Mouse (Mus musculus): ENCODE results near the gene Tacc2.
"Not testable (repeated sequence)": the region's sequence is repeated elsewhere in the genome, so short reads cannot be mapped to it uniquely, and the experiment has no call there.

Tacc2 gene

DNA sequence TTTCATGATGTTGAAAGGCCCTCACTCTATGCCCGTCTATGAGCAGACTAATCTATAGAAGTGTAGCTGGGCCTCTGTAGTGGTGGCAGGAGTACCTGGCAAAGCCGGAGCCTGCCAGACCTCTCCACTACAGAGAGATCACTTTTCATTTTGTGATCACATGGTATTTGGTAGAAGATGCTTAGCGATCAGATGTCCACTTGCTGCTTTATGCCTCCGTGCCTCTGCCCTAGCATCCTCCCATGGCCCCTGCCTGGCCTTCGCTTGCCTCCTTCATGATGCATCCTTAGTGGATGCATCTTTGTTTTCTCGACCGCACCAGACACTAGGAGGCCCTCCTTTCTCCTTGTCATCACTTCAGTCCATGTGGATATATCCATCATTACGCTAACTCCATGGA, 79.7 kb downstream of the Tacc2 start:
- DNase-seq = no peak

DNA sequence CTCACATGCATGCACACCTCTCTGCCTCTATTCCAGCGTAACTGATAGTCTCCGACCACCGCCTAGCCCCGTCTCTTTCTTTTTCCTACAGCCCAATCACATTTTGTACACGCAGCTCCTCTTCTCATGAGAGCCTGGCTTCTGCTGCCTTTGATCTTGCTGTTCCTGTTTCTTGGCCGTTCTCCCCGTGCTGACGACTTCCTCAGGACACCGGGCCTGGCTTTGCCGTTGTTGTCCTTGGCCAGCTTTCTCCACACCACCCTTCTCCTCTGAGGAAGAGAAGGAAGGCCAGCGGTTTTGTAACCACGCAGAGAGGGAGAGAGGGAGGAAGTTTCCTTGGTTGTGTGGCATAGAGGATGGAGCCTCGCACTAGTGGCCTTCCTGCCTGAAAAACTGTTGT, 80.5 kb downstream of the Tacc2 start:
- DNase-seq = no peak

DNA sequence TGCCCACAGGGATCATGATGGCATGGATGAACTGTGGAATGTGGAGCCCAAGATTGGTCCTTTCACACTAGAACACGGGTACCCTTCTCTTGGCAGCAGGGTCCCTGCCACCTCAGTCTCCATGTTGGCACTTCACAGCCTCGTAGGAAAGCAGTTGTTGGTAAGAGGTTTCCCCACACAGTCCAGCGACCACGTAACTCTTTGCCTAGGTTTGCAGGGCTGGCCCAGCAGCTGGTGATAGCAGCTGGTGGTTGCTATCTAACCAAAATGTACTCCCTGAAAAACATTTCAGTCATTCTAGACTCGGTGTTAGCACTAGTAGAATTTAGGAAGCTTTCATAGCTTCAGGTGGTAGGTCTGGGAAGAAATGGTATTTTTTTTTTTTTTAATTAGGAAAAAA, 81.9 kb downstream of the Tacc2 start:
- no peak for DNase-seq

DNA sequence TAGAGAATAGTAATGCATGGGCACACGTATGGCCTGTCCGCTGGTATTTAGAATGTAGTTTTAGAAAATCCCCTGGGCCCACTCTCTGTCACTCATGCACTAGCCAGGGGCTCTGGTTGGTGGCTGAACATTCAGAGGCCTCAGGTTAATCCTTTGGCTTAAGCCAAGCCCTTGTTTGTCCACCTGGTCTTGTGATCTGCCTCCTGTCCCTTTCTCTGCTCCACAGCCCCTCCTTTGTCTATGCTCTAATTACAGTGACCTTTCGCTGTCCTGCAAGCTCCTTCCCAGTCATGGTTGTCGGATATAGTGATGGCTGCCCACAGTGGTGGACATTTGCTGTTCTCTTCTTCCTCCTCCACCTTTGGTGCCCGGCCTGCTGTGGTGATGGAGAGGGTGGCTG, 85.0 kb downstream of the Tacc2 start:
- no peak for DNase-seq

DNA sequence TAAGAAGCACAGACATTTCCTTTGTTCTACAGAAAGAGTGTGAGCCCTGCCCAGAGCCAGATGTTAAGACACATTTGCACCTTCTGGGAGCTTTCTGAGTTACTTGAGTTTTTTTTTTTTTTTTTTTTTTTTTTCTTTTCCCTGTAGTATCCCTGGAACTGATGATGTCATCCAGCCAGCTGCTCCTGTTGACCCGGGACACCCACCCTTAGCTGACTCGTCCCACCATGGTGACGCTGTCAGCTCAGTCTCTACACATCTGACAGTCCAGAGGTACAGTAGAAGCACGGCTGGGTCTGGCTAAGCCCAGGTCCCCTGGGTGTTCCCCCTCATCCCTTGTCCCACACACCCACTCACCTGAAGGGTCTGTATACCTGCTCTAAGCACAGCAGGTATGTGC, 85.6 kb downstream of the Tacc2 start:
- DNase-seq = no peak

DNA sequence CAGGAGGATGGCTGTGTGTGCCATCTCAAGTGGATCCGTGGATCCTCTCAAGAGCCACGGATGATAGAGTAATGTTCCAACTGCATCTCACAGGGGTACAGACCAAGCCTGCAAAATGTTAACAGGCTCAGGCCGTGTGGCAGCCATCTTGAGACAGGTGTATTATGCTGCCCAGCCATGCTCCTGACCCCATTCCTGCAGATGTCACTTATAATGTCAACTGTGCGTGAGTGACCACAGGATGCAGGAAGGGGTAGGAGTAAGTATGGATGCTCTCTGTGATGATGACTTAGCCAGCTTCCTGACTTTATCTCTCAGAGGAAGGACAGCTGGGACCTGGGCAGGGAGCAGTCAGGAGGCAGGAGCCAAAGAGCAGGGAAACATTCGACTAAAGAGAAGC, 86.8 kb downstream of the Tacc2 start:
- DNase-seq = no peak

DNA sequence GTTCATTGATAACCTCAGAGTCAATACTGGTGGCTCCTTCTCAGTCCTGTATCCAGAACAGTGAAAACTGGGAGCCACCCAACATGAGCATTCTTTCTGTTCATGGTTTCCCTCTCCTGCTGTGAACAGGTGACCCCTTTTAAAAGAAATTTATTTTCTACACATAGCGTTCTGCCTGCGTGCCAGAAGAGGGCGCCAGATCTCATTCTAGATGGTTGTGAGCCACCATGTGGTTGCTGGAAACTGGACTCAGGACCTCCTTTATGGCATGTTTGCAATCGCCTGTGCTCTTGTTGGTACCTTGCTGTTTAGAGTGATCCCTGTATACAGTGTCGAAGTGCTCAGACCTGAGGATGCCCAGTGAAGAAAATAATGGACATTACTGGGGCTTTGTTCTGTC, 87.4 kb downstream of the Tacc2 start:
- no peak for DNase-seq

DNA sequence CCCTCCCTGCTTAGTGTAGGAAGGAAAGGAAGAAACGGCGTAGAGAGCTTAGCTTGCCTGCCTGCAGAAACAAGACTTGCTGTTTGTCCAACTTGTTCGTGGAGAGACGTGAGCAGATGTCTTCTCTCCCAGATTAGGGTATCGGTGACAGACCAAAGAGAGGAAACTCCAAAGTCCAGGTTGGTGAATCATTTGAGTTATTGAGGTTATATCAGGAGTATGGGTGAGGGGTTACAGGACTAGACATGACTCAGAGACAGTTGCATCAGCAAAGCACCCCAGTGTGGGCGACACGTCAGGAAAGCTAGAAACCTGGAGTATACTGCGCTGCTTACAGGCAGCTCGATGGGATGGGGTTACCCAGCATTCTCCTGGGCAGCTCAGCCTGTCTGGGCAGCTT, 88.1 kb downstream of the Tacc2 start:
- DNase-seq = no peak

DNA sequence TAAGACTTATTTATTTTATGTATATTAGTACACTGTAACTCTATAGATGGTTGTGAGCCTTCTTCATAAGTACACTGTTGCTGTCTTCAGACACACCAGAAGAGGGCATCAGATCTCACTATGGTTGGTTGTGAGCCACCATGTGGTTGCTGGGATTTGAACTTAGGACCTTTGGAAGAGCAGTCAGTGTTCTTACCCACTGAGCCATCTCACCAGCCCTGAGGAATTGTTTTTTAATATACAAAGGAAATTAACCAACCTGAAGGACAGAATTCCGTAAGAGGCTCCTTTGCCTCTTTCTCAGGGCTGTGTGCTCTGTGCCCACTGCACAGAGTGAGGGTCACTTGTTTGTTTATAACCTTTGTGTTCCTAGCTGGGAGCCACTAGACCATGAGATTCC, 90.8 kb downstream of the Tacc2 start:
- not testable (repeated sequence) for DNase-seq

DNA sequence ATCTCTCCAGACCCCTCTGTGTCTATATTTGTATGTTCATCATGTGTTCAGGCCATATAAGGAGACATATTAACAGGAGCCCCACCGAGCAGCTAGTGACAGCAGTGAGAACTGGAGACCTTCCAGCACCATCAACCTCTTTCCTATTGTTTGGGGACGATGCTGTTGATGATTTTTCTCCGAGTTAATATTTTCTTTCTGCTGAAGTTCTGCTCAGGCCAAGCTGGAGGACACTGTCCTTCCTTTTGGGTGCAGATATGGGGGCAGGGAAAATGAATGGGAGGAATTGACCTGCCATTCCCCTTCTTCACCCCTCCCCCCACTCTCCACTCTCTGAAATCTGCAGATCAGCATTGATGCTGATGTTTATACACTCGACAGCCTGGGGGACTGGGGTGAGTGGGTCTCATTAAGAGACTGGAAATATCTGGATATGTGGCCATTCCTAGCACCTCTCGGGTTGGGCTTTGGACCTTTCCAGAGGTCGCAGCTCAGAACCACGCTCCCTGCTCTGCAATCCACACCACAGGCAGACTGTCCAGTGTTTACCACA, 91.6 kb downstream of the Tacc2 start:
- DNase-seq = no peak

DNA sequence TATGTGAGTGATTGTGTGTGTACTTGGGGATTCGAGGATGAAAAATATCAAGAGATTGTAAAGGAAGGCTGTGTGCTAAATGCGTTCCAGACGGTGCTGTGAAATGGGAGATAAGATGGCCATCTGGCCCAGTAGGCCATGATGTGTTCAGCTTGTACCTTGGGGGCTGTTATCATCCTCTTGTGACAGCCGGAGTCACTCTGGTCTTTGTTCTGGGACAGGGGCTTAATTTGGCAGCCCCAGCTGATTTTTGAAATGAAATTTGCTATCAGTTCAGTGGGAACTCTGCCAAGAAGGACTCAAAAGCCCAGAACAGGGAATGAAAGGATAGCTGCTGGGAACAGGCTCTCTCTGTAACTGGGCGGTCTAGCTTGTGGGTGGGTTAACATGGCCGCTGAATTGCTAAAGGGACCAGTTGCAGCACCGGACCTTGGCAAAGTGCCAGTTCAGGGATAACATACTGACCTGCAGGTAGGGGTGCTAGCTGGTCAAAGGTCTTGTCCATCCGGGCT, 92.2 kb downstream of the Tacc2 start:
- DNase-seq = no peak

DNA sequence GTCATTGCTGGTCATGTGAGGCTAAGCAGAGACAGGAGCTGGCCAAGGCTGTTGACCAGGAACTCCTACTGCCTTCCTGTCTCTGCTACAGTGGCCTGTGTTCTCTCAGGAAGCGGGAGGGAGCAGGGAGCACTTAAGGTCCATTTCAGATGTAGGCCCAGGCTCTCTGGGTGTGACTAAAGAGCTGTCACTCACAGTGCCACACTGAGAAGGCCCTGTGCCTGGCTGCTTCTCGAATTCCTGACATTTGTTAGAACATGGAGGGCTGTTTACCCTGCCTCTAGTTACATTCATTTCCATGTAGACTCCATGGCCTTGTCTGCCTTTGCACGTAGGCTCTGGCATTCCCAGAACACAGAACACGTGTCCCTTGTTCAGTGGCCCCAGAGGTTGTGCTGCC, 93.1 kb downstream of the Tacc2 start:
- DNase-seq = no peak

DNA sequence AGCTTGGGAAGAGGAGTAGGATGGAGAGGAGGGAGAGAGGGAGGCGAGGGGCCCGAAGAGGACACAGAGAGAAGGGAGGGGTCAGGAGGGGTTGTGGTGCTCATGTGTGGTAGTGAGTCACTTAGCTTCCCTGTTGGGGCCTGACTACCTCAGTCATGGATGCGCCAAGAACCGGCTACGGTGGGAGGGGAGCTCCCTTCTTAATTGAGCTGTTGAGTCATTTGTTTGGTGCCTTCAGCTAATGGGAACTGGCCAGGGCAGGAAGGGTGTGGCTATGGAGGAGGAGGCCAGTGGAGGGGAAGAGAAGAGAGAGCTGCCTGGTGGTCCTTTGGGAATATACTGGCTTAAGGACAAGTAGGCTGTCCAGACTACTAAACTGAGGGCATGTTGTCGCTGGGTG, 94.1 kb downstream of the Tacc2 start:
- DNase-seq = no peak

DNA sequence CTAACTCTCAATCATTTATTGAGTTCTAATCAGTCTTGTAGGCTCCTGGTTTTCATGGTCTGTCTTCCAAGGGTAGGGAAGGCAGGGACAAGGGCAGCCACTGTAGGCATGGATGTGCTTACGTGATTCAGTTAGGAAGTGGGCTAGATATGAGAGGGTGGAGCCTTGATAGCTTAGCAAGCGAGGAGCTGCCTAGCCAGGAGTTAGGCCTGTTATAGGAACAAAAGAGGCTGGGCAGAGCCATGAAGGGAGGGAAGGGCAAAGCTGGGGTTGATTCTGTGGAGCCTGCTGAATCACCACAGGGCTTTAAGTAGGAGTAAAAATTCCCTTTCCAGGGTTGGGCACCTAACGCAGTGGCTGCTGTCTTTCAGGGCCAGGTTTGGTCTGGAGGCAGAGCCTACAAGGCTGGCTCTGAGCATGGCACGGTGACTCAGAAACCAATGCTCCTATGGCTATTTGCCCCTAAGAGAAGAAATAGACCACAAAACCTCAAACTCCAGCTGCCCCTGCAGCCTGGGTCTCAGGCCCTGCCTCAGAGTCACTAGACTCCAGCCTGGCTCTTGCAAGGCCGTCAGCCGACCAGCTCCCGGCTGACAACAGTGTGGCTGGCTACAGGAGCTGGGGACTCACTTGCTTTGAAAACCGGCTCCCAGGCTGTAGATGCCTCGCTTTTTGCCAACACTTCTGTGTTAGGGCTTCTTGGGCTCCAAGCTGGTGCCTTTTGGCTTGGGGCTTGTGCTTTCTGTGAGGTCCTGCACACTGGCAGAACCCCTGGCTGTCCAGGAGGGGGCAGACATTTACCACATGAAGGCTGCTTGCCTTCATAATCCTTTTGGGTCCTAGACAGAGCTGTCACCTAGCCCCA, 96.2 kb downstream of the Tacc2 start:
- DNase-seq = peak; percentile 45

DNA sequence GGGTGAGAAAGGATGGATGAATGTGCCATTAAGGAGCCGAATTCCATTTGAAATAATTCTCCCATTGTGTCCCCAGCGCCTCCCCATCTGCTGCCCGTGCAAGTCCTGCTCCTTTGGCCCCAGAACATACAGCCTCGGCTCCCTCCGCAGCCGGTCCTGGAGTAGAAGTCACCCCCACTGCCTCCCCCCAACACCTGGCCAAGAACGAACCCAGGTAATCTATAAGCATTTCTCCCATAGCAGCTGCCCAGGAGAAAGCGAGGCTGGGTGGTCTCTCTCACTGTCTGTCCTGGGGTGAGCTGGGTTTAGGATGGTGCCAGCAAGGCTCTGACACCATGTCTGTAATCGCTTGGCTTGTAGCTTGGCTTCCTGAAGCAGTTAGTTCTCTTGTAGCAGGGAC, 97.3 kb downstream of the Tacc2 start:
- DNase-seq = no peak

DNA sequence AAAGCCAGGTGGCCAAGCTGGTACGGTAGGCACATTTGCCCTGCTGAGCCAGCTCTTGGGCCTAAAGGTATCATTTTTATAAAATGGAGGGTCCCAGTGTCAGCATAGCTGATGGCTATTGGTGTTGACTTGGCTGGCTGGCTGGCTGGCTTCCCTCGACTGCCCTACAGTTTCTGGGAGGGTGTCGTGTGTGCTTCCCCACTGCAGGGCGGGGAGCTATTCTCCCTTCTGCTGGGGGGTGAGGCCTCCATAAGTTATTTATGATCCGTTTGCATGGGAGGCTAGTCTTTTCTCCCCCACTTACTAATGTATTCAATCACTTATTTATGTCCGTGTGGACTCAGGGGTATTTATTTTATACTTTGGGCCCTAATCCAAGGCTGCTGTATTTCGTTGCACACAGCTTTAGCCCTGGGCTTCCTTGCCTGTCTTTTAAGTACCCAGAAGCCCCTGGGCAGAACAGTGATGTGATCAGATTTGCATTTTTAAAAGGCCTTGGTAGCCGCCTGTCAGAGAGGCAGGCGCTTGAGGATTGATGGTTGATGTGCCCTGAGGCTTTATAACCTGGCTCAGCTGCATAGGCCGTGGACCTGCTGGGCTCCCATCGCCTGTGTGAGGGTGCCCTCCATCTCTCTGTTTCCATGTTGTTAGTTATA, 99.8 kb downstream of the Tacc2 start:
- no peak for DNase-seq

DNA sequence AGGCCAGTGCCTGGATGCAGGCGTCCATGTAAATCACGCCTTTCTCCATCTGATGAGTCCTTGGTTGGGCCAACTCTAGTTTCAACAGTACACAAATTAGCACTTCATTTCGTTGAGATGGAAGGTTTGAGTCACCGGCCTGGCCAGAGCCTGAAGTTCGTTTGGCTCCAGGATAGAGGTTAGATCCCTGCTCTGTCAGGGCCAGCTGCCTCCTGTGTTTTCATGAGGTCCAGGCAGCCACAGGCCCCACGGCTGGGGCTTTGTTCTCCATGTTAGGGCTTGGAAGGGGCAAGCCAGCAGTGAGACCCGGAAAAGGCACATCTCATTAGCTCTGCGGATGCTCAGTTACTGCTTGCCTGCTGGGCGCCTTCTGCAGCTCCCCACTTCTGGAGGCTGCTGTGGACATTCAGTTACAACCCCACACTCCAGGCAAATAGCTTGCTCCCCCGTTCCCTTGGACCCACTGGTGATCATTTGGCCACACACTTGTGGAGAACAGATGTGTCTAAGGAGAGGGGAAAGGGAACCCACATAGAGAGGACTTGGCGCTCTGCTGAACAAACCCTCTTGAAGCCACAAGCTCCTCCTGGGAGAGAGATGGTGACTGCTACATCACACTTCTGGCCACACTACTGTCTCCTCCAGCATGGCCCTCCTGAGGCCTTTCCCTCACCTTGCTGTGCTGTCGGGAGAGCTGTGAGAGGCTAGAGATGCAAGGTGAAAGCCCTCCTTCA, 100.5 kb downstream of the Tacc2 start:
- DNase-seq = no peak

DNA sequence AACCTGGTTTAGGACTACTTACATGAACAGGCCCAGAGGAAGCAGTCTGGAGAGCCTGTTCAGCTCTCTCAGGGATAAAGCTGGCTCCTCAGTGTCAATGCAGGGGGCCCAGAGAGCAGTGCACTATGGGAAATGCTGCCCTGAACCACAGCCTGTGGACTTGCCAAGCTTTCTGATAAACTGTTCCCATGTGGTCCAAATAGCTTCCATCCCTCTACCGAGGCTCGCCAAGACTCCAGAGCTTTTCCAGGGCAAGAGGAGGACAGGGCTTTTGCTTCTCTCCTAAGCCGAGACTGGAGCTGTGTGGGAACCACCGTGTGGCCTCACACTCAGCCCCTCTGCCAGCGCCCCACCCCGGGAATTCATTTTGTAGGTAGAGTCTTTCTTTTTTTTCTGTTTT, 101.2 kb downstream of the Tacc2 start:
- DNase-seq = no peak

DNA sequence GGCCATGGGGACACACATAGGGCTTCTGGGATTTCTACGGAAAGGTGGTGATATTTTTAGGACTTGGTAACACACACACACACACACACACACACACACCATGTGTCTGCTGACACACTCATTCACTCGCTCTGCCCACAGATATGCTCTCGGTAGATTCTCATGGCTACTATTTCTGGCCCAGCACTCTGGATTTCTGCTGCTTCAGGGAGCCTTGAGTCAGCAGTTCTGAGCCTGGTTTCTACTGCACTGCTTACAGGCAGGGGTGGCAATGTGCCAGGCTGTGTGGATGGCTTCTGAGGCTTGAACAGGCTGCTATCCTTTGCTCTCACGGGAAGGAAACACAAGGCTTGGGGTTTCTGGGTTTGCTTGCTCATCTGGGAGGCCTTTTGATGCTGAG, 104.6 kb downstream of the Tacc2 start:
- DNase-seq = peak; percentile 92

DNA sequence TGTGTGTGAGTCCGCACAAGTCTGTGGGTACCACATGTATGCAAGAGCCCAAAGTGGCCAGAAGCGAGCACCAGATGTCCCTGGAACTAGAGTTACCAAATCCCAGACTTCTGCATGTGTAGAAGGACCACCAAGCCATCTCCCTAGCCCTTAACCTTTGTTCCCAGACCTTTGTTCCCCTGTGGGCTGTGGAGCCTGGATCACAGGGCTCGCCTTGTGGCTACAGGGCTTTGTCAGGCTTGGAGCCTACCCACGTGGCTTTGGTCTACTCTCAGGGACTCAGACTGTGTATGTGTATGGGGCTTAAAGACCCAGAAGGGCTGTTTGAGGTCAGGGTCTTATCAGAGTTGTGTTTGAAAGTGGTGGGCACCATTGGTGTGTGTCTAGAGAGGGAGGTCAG, 111.4 kb downstream of the Tacc2 start:
- DNase-seq = no peak

DNA sequence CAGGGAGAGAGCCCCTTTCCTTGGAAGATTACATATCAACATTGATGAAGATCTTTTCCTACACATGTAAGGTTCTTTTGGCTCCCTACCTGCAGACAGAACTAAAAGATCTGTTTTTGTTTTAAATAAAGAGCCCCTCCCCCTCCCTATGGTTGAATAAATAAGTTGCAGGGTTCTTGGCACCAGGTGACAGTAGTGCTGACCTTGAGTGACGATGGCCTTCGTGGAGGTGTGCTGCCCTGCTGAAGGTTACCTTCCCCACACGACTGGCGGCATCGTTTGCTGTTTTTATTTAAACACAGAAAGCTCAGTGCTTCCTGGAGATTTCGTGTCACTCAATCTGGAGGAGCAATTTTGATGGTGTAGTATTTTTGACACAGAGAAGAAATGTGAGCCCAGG, 113.6 kb downstream of the Tacc2 start:
- no peak for DNase-seq

DNA sequence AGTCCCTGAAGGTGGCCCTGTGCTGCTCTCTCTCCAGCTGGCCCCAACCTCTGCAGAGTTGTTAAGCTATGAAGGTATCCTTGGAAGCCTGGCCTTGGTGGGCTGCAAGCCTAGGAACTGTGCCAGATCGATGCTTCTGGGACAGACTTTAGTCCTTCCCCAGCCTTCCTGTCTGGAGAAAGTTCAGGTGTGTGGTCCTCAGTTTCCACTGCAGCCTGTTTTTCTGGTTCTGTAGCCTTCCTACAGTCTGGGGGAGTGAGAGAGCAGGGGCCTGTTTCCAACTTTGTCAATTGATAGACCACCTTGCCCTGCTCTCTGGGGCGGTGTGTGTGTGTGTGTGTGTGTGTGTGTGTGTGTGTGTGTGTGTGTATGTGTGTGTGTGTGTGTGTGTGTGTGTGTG, 114.7 kb downstream of the Tacc2 start:
- DNase-seq = no peak

DNA sequence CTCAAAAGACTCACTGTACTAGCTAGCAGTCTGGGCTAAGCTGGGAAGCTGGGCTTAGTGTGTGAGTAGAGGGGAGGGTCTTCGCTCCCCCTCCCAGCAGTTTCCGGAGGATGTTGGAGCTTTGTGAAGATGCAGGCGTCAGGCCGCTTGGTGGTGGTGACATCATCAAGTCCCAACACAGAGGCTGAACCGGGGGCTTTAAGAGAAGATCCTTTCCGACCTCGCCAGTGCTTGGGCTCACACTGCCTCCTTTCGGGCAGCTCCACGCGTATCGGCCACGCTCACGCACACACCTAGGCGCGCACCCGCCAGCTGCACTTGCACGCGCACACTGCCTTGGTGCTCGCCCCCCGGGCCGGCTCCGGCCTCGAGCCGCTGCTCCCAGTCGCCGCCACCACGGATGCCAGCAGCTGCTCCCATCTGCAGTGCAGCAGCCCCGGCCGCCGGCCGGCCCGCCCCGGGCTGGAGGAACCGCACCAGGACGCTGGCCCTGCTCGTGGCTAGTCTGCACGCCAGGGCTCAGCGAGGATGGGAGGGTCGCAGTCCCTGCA, 115.2 kb downstream of the Tacc2 start:
- peak; percentile 84 for DNase-seq

Measured in right cerebral cortex, adult 18-20 months (tissue).